Mouse (Mus musculus) forebrain, embryonic 10.5 days (tissue): ENCODE measurements around the gene Fam83c. TPM values are rescaled to one million over a fixed set of nuclear protein-coding genes. Genes with fewer than 3 reads are reported as not detected.
"Not testable (repeated sequence)": the region's sequence is repeated elsewhere in the genome, so short reads cannot be mapped to it uniquely, and the experiment has no call there.

Experiments
- DNase-seq: peaks from one replicate; pipeline ENCODE4 v3.0.0-alpha.2; 2017; ENCODE audit warnings: low spot score; ENCODE audit errors: extremely low spot score
- H3K27ac ChIP-seq: fragments of 300-500 bp; sonication (generic); 2 replicates; pipeline ENCODE4 v1.5.1; 2016; ENCODE audit warnings: mild to moderate bottlenecking
- H3K27me3 ChIP-seq: fragments of 300-500 bp; sonication (generic); 2 replicates; pipeline ENCODE4 v1.6.1; 2016; ENCODE audit warnings: mild to moderate bottlenecking; ENCODE audit not compliant: poor library complexity, severe bottlenecking
- H3K36me3 ChIP-seq: fragments of 300-500 bp; sonication (generic); replicated peaks from 2 replicates; pipeline ENCODE4 v1.6.1; 2016; ENCODE audit warnings: mild to moderate bottlenecking, moderate library complexity
- H3K4me1 ChIP-seq: fragments of 300-500 bp; sonication (generic); 2 replicates; pipeline ENCODE4 v1.6.1; 2016
- H3K4me3 ChIP-seq: fragments of 300-500 bp; sonication (generic); 2 replicates; pipeline ENCODE4 v1.5.1; 2016; ENCODE audit warnings: mild to moderate bottlenecking, moderate library complexity
- H3K9me3 ChIP-seq: fragments of 300-500 bp; sonication (generic); 2 replicates; pipeline ENCODE4 v1.6.1; 2016; ENCODE audit warnings: mild to moderate bottlenecking, moderate library complexity
- WGBS: fragments of 180-500 bp; shearing (Covaris S2); methylation state at CpG from one replicate; pipeline ENCODE4 v1.1.7; 2016; 5-methylcytosine and 5-hydroxymethylcytosine counted together
- polyA plus RNA-seq: library from polyadenylated mRNA; unstranded; fragments of >200 nt; fragmentation: Nextera tagmentation; extraction: Ambion mirVana; gene quantifications from 2 replicates; pipeline ENCODE4 v1.2.1, GENCODE M21; 2016

The Fam83c gene
- polyA plus RNA-seq, 1 experiment from 2014 or later = 0.29 TPM

GRCm38 (mm10) chr2:155852536-155852935 is 17.9 kb upstream of the Fam83c start:
- no peak for DNase-seq
- Histone ChIP-seq H3K36me3 (peaks cover 90% of the 10 kb centered on the region), H3K4me3 (no peak overlapping the region), H3K9me3 (no peaks in the 10 kb centered on the region), H3K27me3 (no peaks in the 10 kb centered on the region), H3K27ac (no peak overlapping the region), H3K4me1 (no peaks in the 10 kb centered on the region)
- 89% methylated on average over 5 of the region's 5 CpGs for WGBS

GRCm38 (mm10) chr2:155850120-155850519 is 15.5 kb upstream of the Fam83c start:
- Histone ChIP-seq H3K9me3 (no peaks in the 10 kb centered on the region), H3K4me3 (no peak overlapping the region), H3K36me3 (peaks cover 91% of the 10 kb centered on the region), H3K27ac (no peak overlapping the region), H3K4me1 (no peaks in the 10 kb centered on the region), H3K27me3 (no peaks in the 10 kb centered on the region)
- 82% methylated on average over 7 of the region's 7 CpGs for WGBS
- DNase-seq = no peak

GRCm38 (mm10) chr2:155849464-155849863 is 14.8 kb upstream of the Fam83c start:
- H3K9me3 ChIP-seq = no peaks in the 10 kb centered on the region
- no peaks in the 10 kb centered on the region for H3K27me3 ChIP-seq
- no peak overlapping the region for H3K4me3 ChIP-seq
- H3K27ac ChIP-seq = no peak overlapping the region
- H3K4me1 ChIP-seq = no peaks in the 10 kb centered on the region
- H3K36me3 ChIP-seq = peaks cover 95% of the 10 kb centered on the region
- DNase-seq = no peak
- WGBS = 71% methylated on average over 7 of the region's 7 CpGs

- H3K27ac ChIP-seq = no peak overlapping the region
- no peaks in the 10 kb centered on the region for H3K9me3 ChIP-seq
- peaks cover 85% of the 10 kb centered on the region for H3K36me3 ChIP-seq
- 48% methylated on average over 6 of the region's 6 CpGs for WGBS
- H3K27me3 ChIP-seq = no peaks in the 10 kb centered on the region
- H3K4me1 ChIP-seq = no peaks in the 10 kb centered on the region
- DNase-seq = peak; percentile 78
- H3K4me3 ChIP-seq = no peak overlapping the region
Measured at GRCm38 (mm10) chr2:155848291-155848690, 13.6 kb upstream of the Fam83c start.

- H3K36me3 ChIP-seq = peaks cover 74% of the 10 kb centered on the region
- 92% methylated on average over 8 of the region's 8 CpGs for WGBS
Measured at GRCm38 (mm10) chr2:155846930-155847329, 12.3 kb upstream of the Fam83c start.

GRCm38 (mm10) chr2:155838961-155839360 is 4.3 kb upstream of the Fam83c start:
- Histone ChIP-seq H3K4me1 (0 out of 2 replicates have a peak, but pooled peaks cover 3% of the 10 kb centered on the region), H3K27me3 (0 out of 2 replicates have a peak, but pooled peaks cover 4% of the 10 kb centered on the region), H3K4me3 (no peak overlapping the region), H3K36me3 (no peaks in the 10 kb centered on the region), H3K27ac (no peak overlapping the region), H3K9me3 (no peaks in the 10 kb centered on the region)
- DNase-seq = no peak
- WGBS = 83% methylated on average over 4 of the region's 4 CpGs

More at GRCm38 (mm10) chr2:155846930-155847329, 12.3 kb upstream of the Fam83c start:
- Histone ChIP-seq H3K27ac (no peak overlapping the region), H3K9me3 (no peaks in the 10 kb centered on the region), H3K27me3 (no peaks in the 10 kb centered on the region), H3K4me1 (no peaks in the 10 kb centered on the region), H3K4me3 (no peak overlapping the region)
- DNase-seq = no peak

- no peak for DNase-seq
- no peak overlapping the region for H3K27ac ChIP-seq
- H3K27me3 ChIP-seq = 0 out of 2 replicates have a peak, but pooled peaks cover 4% of the 10 kb centered on the region
- 79% methylated on average over 3 of the region's 3 CpGs for WGBS
- H3K4me3 ChIP-seq = no peak overlapping the region
- no peaks in the 10 kb centered on the region for H3K9me3 ChIP-seq
- H3K36me3 ChIP-seq = no peaks in the 10 kb centered on the region
- H3K4me1 ChIP-seq = peaks cover 6% of the 10 kb centered on the region; the same call in 1 of the 2 replicates
Measured at GRCm38 (mm10) chr2:155837961-155838360, 3.3 kb upstream of the Fam83c start.

- H3K4me1 ChIP-seq = peaks cover 16% of the 10 kb centered on the region
- H3K27me3 ChIP-seq, DNase-seq, H3K4me3 ChIP-seq, H3K9me3 ChIP-seq, H3K36me3 ChIP-seq, H3K27ac ChIP-seq: not testable (repeated sequence)
- 57% methylated on average over 1 of the region's 1 CpGs for WGBS
Measured at GRCm38 (mm10) chr2:155832087-155832486, 2.6 kb downstream of the Fam83c start.

GRCm38 (mm10) chr2:155831302-155831701 is 3.4 kb downstream of the Fam83c start:
- DNase-seq = no peak
- H3K27me3 ChIP-seq = 0 out of 2 replicates have a peak, but pooled peaks cover 4% of the 10 kb centered on the region
- H3K4me3 ChIP-seq = no peak overlapping the region
- H3K36me3 ChIP-seq = no peaks in the 10 kb centered on the region
- H3K9me3 ChIP-seq = no peaks in the 10 kb centered on the region
- 67% methylated on average over 9 of the region's 9 CpGs for WGBS
- H3K27ac ChIP-seq = no peak overlapping the region
- peaks cover 19% of the 10 kb centered on the region for H3K4me1 ChIP-seq

GRCm38 (mm10) chr2:155830841-155831240 is 3.8 kb downstream of the Fam83c start:
- H3K9me3 ChIP-seq = no peaks in the 10 kb centered on the region
- H3K36me3 ChIP-seq = no peaks in the 10 kb centered on the region
- no peak for DNase-seq
- H3K4me1 ChIP-seq = peaks cover 21% of the 10 kb centered on the region
- no peak overlapping the region for H3K27ac ChIP-seq
- H3K4me3 ChIP-seq = no peak overlapping the region
- WGBS = 90% methylated on average over 8 of the region's 8 CpGs
- 0 out of 2 replicates have a peak, but pooled peaks cover 4% of the 10 kb centered on the region for H3K27me3 ChIP-seq

- peaks cover 22% of the 10 kb centered on the region for H3K4me1 ChIP-seq
- no peaks in the 10 kb centered on the region for H3K27me3 ChIP-seq
- no peaks in the 10 kb centered on the region for H3K9me3 ChIP-seq
- peak within 1 kb of the TSS; percentile 83 for H3K27ac ChIP-seq
- 5% methylated on average over 27 of the region's 27 CpGs for WGBS
- peak; percentile 93 for DNase-seq
- peaks cover 30% of the 10 kb centered on the region for H3K36me3 ChIP-seq
- peak within 1 kb of the TSS; percentile 72 for H3K4me3 ChIP-seq
Measured at GRCm38 (mm10) chr2:155826630-155827424, 7.8 kb downstream of the Fam83c start, which contains the start of gene Eif6. Gene Eif6, minus strand, starts transcription at chr2:155826925.

GRCm38 (mm10) chr2:155825904-155826629 is 8.6 kb downstream of the Fam83c start:
- H3K36me3 ChIP-seq = peaks cover 36% of the 10 kb centered on the region
- 3% methylated on average over 52 of the region's 52 CpGs for WGBS
- no peaks in the 10 kb centered on the region for H3K9me3 ChIP-seq
- H3K27ac ChIP-seq = peak overlapping the region; percentile 83
- peaks cover 22% of the 10 kb centered on the region for H3K4me1 ChIP-seq
- DNase-seq = no peak
- peak overlapping the region; percentile 72 for H3K4me3 ChIP-seq
- no peaks in the 10 kb centered on the region for H3K27me3 ChIP-seq

GRCm38 (mm10) chr2:155823722-155824121 is 10.9 kb downstream of the Fam83c start:
- no peak for DNase-seq
- Histone ChIP-seq H3K27ac (no peak overlapping the region), H3K4me3 (no peak overlapping the region), H3K9me3 (no peaks in the 10 kb centered on the region), H3K36me3 (peaks cover 57% of the 10 kb centered on the region), H3K27me3 (no peaks in the 10 kb centered on the region), H3K4me1 (peaks cover 35% of the 10 kb centered on the region)
- WGBS = 97% methylated on average over 8 of the region's 8 CpGs
